Mouse (Mus musculus): ENCODE data around the gene Pknox1.

DNA sequence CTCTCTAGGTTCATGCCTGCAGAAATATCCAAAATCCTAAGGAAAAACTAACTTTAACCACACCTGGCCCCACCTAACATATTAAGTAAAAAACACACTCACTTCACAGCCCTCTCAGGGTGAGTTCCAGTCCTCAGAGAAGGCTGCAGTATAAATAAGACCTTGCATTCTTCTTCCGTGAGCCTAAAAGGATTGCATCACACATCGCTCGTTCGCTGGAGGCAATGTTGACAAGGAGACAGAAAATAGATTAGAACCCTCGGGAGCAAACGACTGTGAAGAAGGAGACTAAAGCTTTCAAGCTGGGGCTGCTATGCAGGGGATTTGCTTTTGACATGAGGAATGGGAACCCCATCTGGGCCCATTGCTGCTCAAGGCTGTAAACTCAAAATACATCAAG is 21.0 kb upstream of the Pknox1 start:
- TF ChIP-seq CTCF (IDR thresholded peaks at IDR 0.05; ENCODE audit: low read depth): no peak
- no peak for TF ChIP-seq EP300 (IDR thresholded peaks at IDR 0.05; ENCODE audit: low read depth)

Data from heart, postnatal 0 days (tissue).